In genomic region chr7:111559011-111559410, GRCm38 (mm10) we compare ENCODE assay signal across 26 mouse cellular contexts.
DNase-seq lines count a peak whose midpoint lies in the region; ATAC-seq and TF ChIP-seq lines count a peak whose summit lies in the region.
"Had no signal": no experiment of that assay in that cellular context is flagged by ENCODE, and none has a peak within 500 bp of the region (broad histone marks: within the 10 kb centered on the region; RNA-seq: fewer than 3 reads in every experiment).

No protein-coding gene starts in this region.

- no peak overlapping the region for H3K9ac ChIP-seq in kidney, postnatal 0 days (ENCODE audit: low read depth, low read length)
- no peak overlapping the region for H3K9ac ChIP-seq in kidney, embryonic 14.5 days (ENCODE audit: low read depth, low read length)
- H3K9ac ChIP-seq: embryonic facial prominence, embryonic 15.5 days; heart, embryonic 12.5 days; hindbrain, embryonic 12.5 days; liver, embryonic 15.5 days had no signal

- no peaks in the 10 kb centered on the region for H3K27me3 ChIP-seq in kidney, postnatal 0 days (ENCODE audit: insufficient read depth, low read length)
- H3K27me3 ChIP-seq in kidney, embryonic 14.5 days (ENCODE audit: control insufficient read depth, insufficient read depth, low read length): no peaks in the 10 kb centered on the region
- H3K27me3 ChIP-seq in myocyte (ENCODE audit: control insufficient read depth, insufficient read depth, insufficient read length): no peaks in the 10 kb centered on the region
- H3K27me3 ChIP-seq: embryonic facial prominence, embryonic 15.5 days; heart, embryonic 12.5 days; hindbrain, embryonic 12.5 days; liver, embryonic 15.5 days; Patski had no signal

- no peaks in the 10 kb centered on the region for H3K79me2 ChIP-seq in myocyte (ENCODE audit: control insufficient read depth, insufficient read depth)

- peak; percentile 63 for DNase-seq in kidney, postnatal 0 days (ENCODE audit: low spot score)
- peak; percentile 10 for DNase-seq in lung, postnatal 10 days
- no peak for DNase-seq in lung, postnatal 25 days (ENCODE audit: low spot score)
- peak; percentile 44 for DNase-seq in embryo, embryonic 11 days
- DNase-seq in neural tube, embryonic 10.5 days (ENCODE audit: extremely low spot score, low spot score): no peak
- DNase-seq in adrenal gland, adult 18-20 months (ENCODE audit: low spot score in 2 of 2): no peak
- DNase-seq: adrenal gland, postnatal 10 days; cerebellum, adult 9-10 months; heart, postnatal 14 days; kidney, postnatal 14 days; layer of hippocampus, postnatal 36 days; liver; thymus, adult 2 months; thymus, postnatal 4 days had no signal

- no peaks in the 10 kb centered on the region for H3K4me1 ChIP-seq in kidney, postnatal 0 days (replicated peaks; ENCODE audit: insufficient read depth, low read length)
- H3K4me1 ChIP-seq in kidney, embryonic 14.5 days (ENCODE audit: control insufficient read depth, insufficient read depth, low read length): no peaks in the 10 kb centered on the region
- H3K4me1 ChIP-seq: embryonic facial prominence, embryonic 15.5 days; heart, embryonic 12.5 days; hindbrain, embryonic 12.5 days; liver, embryonic 15.5 days; midbrain, embryonic 10.5 days had no signal

- H3K36me3 ChIP-seq in kidney, postnatal 0 days (ENCODE audit: insufficient read depth, low read length): 0 out of 2 replicates have a peak, but pooled peaks cover 3% of the 10 kb centered on the region
- H3K36me3 ChIP-seq in kidney, embryonic 14.5 days (ENCODE audit: control insufficient read depth, insufficient read depth, low read length): no peaks in the 10 kb centered on the region
- H3K36me3 ChIP-seq in myocyte (ENCODE audit: control insufficient read depth, insufficient read depth): no peaks in the 10 kb centered on the region
- H3K36me3 ChIP-seq: heart, embryonic 12.5 days; hindbrain, embryonic 12.5 days; liver, embryonic 15.5 days; midbrain, embryonic 10.5 days had no signal

- H3K4me3 ChIP-seq in kidney, postnatal 0 days (replicated peaks; ENCODE audit: low read depth, low read length): no peak overlapping the region
- no peak overlapping the region for H3K4me3 ChIP-seq in kidney, embryonic 14.5 days (ENCODE audit: low read length)
- no peak overlapping the region for H3K4me3 ChIP-seq in myocyte
- H3K4me3 ChIP-seq: embryonic facial prominence, embryonic 15.5 days; heart, embryonic 12.5 days; hindbrain, embryonic 12.5 days; layer of hippocampus, adult 2 months; liver, embryonic 15.5 days; midbrain, embryonic 10.5 days had no signal

- no peak for ATAC-seq in kidney, postnatal 0 days (replicated peaks; ENCODE audit: low FRiP score, low read depth)
- ATAC-seq in kidney, embryonic 14.5 days (ENCODE audit: low FRiP score, low TSS enrichment): no peak
- ATAC-seq: forebrain, embryonic 14.5 days; intestine, postnatal 0 days; Patski had no signal

- no peak overlapping the region for H3ac ChIP-seq in myocyte (ENCODE audit: control insufficient read depth, insufficient read length)

- no peak overlapping the region for H3K4me2 ChIP-seq in kidney, postnatal 0 days (ENCODE audit: low read length)
- no peak overlapping the region for H3K4me2 ChIP-seq in kidney, embryonic 14.5 days (replicated peaks; ENCODE audit: low read depth, low read length)
- no peak overlapping the region for H3K4me2 ChIP-seq in myocyte (ENCODE audit: low read depth)
- H3K4me2 ChIP-seq: embryonic facial prominence, embryonic 15.5 days; heart, embryonic 12.5 days; hindbrain, embryonic 12.5 days; liver, embryonic 15.5 days had no signal

- H3K9me3 ChIP-seq in kidney, postnatal 0 days (replicated peaks; ENCODE audit: low read length): 0 out of 2 replicates have a peak, but pooled peaks cover 3% of the 10 kb centered on the region
- H3K9me3 ChIP-seq in kidney, embryonic 14.5 days (ENCODE audit: control insufficient read depth, low read length): no peaks in the 10 kb centered on the region
- H3K9me3 ChIP-seq: embryonic facial prominence, embryonic 15.5 days; liver, embryonic 15.5 days had no signal

- 33% methylated on average over 3 of the region's 3 CpGs for WGBS in kidney, postnatal 0 days
- 37% methylated on average over 3 of the region's 3 CpGs for WGBS in kidney, embryonic 14.5 days

- no peak for TF ChIP-seq CTCF in kidney, postnatal 0 days (IDR thresholded peaks at IDR 0.05; ENCODE audit: low read depth)

- H3K27ac ChIP-seq in kidney, postnatal 0 days: no peak overlapping the region
- no peak overlapping the region for H3K27ac ChIP-seq in kidney, embryonic 14.5 days (ENCODE audit: low read depth, low read length)
- H3K27ac ChIP-seq: embryonic facial prominence, embryonic 15.5 days; hindbrain, embryonic 12.5 days; layer of hippocampus, adult 2 months; liver, embryonic 15.5 days; macrophage; midbrain, embryonic 10.5 days had no signal

- TF ChIP-seq POLR2A in myocyte (IDR thresholded peaks at IDR 0.05; ENCODE audit: insufficient read length, low read depth): no peak

TF ChIP-seq in myocyte, 11 proteins besides CTCF, POLR2A, EP300 and RAD21:
- TF ChIP-seq MYOD1 (IDR thresholded peaks at IDR 0.05; ENCODE audit: control insufficient read depth in 1 of 3, insufficient read length in 2 of 3, low read depth in 2 of 3): no peak
- TF ChIP-seq REST (IDR thresholded peaks at IDR 0.05; ENCODE audit: insufficient read depth, insufficient read length): peak; percentile 63

Comparison
In these comparisons a context has a peak if more than half of its experiments do, and no peak if none do; other contexts are left out.
1. DNase-seq: peak in kidney, postnatal 0 days (single experiment), lung, postnatal 10 days (single experiment) and embryo, embryonic 11 days (single experiment); none in lung, postnatal 25 days (single experiment), neural tube, embryonic 10.5 days (single experiment) and adrenal gland, adult 18-20 months (0 of 2).